Mouse (Mus musculus): ENCODE data around the gene Rhoh. TPM values are rescaled to one million over a fixed set of nuclear protein-coding genes. Genes with fewer than 3 reads are reported as not detected.

The Rhoh gene
- polyA plus RNA-seq, 1 experiment: 0.63 TPM

GRCm38 (mm10) chr5:65881254-65881653, 20.2 kb downstream of the Rhoh start:
- TF ChIP-seq POLR2A (IDR thresholded peaks at IDR 0.05; ENCODE audit: control insufficient read depth, low read depth, low read length) (no peak), CTCF (IDR thresholded peaks at IDR 0.05; ENCODE audit: control insufficient read depth, insufficient read depth, insufficient replicate concordance, low read depth, low read length) (no peak)
- no peaks in the 10 kb centered on the region for H3K27me3 ChIP-seq (ENCODE audit: control insufficient read depth, insufficient read depth, low read length)
- no peak overlapping the region for H3K27ac ChIP-seq (ENCODE audit: control insufficient read depth, insufficient read depth, low read depth, low read length)
- H3K4me1 ChIP-seq (ENCODE audit: control insufficient read depth, insufficient read depth, low read length): no peaks in the 10 kb centered on the region
- no peaks in the 10 kb centered on the region for H3K36me3 ChIP-seq (ENCODE audit: control insufficient read depth, insufficient read depth, low read length)
- H3K4me3 ChIP-seq (ENCODE audit: control insufficient read depth, low read depth, low read length): no peak overlapping the region

GRCm38 (mm10) chr5:65882476-65883205, 21.6 kb downstream of the Rhoh start:
- Histone ChIP-seq H3K4me3 (ENCODE audit: control insufficient read depth, low read depth, low read length) (no peak overlapping the region), H3K36me3 (ENCODE audit: control insufficient read depth, insufficient read depth, low read length) (no peaks in the 10 kb centered on the region), H3K27me3 (ENCODE audit: control insufficient read depth, insufficient read depth, low read length) (no peaks in the 10 kb centered on the region), H3K4me1 (ENCODE audit: control insufficient read depth, insufficient read depth, low read length) (no peaks in the 10 kb centered on the region), H3K27ac (ENCODE audit: control insufficient read depth, insufficient read depth, low read depth, low read length) (no peak overlapping the region)
- TF ChIP-seq CTCF (IDR thresholded peaks at IDR 0.05; ENCODE audit: control insufficient read depth, insufficient read depth, insufficient replicate concordance, low read depth, low read length) (no peak), POLR2A (IDR thresholded peaks at IDR 0.05; ENCODE audit: control insufficient read depth, low read depth, low read length) (no peak)

GRCm38 (mm10) chr5:65883355-65883754, 22.3 kb downstream of the Rhoh start:
- H3K4me3 ChIP-seq (ENCODE audit: control insufficient read depth, low read depth, low read length): no peak overlapping the region
- no peaks in the 10 kb centered on the region for H3K36me3 ChIP-seq (ENCODE audit: control insufficient read depth, insufficient read depth, low read length)
- H3K27ac ChIP-seq (ENCODE audit: control insufficient read depth, insufficient read depth, low read depth, low read length): no peak overlapping the region
- no peaks in the 10 kb centered on the region for H3K27me3 ChIP-seq (ENCODE audit: control insufficient read depth, insufficient read depth, low read length)
- H3K4me1 ChIP-seq (ENCODE audit: control insufficient read depth, insufficient read depth, low read length): no peaks in the 10 kb centered on the region
- no peak for TF ChIP-seq POLR2A (IDR thresholded peaks at IDR 0.05; ENCODE audit: control insufficient read depth, low read depth, low read length)
- no peak for TF ChIP-seq CTCF (IDR thresholded peaks at IDR 0.05; ENCODE audit: control insufficient read depth, insufficient read depth, insufficient replicate concordance, low read depth, low read length)

- Histone ChIP-seq H3K4me1 (ENCODE audit: control insufficient read depth, insufficient read depth, low read length) (no peaks in the 10 kb centered on the region), H3K4me3 (ENCODE audit: control insufficient read depth, low read depth, low read length) (no peak overlapping the region), H3K27ac (ENCODE audit: control insufficient read depth, insufficient read depth, low read depth, low read length) (no peak overlapping the region), H3K36me3 (ENCODE audit: control insufficient read depth, insufficient read depth, low read length) (no peaks in the 10 kb centered on the region), H3K27me3 (ENCODE audit: control insufficient read depth, insufficient read depth, low read length) (no peaks in the 10 kb centered on the region)
- TF ChIP-seq CTCF (IDR thresholded peaks at IDR 0.05; ENCODE audit: control insufficient read depth, insufficient read depth, insufficient replicate concordance, low read depth, low read length) (no peak), POLR2A (IDR thresholded peaks at IDR 0.05; ENCODE audit: control insufficient read depth, low read depth, low read length) (no peak)
Measured at GRCm38 (mm10) chr5:65885699-65886443, 24.9 kb downstream of the Rhoh start.

- TF ChIP-seq POLR2A (IDR thresholded peaks at IDR 0.05; ENCODE audit: control insufficient read depth, low read depth, low read length): no peak
- no peak for TF ChIP-seq CTCF (IDR thresholded peaks at IDR 0.05; ENCODE audit: control insufficient read depth, insufficient read depth, insufficient replicate concordance, low read depth, low read length)
Measured at GRCm38 (mm10) chr5:65888102-65888501, 27.1 kb downstream of the Rhoh start.

GRCm38 (mm10) chr5:65888998-65889397, 28.0 kb downstream of the Rhoh start:
- Histone ChIP-seq H3K4me3 (ENCODE audit: control insufficient read depth, low read depth, low read length) (no peak overlapping the region), H3K27ac (ENCODE audit: control insufficient read depth, insufficient read depth, low read depth, low read length) (no peak overlapping the region), H3K27me3 (ENCODE audit: control insufficient read depth, insufficient read depth, low read length) (no peaks in the 10 kb centered on the region), H3K36me3 (ENCODE audit: control insufficient read depth, insufficient read depth, low read length) (no peaks in the 10 kb centered on the region), H3K4me1 (ENCODE audit: control insufficient read depth, insufficient read depth, low read length) (no peaks in the 10 kb centered on the region)
- TF ChIP-seq CTCF (IDR thresholded peaks at IDR 0.05; ENCODE audit: control insufficient read depth, insufficient read depth, insufficient replicate concordance, low read depth, low read length): no peak
- no peak for TF ChIP-seq POLR2A (IDR thresholded peaks at IDR 0.05; ENCODE audit: control insufficient read depth, low read depth, low read length)

More at GRCm38 (mm10) chr5:65888102-65888501, 27.1 kb downstream of the Rhoh start:
- Histone ChIP-seq H3K36me3 (ENCODE audit: control insufficient read depth, insufficient read depth, low read length) (no peaks in the 10 kb centered on the region), H3K4me1 (ENCODE audit: control insufficient read depth, insufficient read depth, low read length) (no peaks in the 10 kb centered on the region), H3K27me3 (ENCODE audit: control insufficient read depth, insufficient read depth, low read length) (no peaks in the 10 kb centered on the region), H3K27ac (ENCODE audit: control insufficient read depth, insufficient read depth, low read depth, low read length) (no peak overlapping the region), H3K4me3 (ENCODE audit: control insufficient read depth, low read depth, low read length) (no peak overlapping the region)

- Histone ChIP-seq H3K4me1 (ENCODE audit: control insufficient read depth, insufficient read depth, low read length) (no peaks in the 10 kb centered on the region), H3K27ac (ENCODE audit: control insufficient read depth, insufficient read depth, low read depth, low read length) (no peak overlapping the region), H3K27me3 (ENCODE audit: control insufficient read depth, insufficient read depth, low read length) (no peaks in the 10 kb centered on the region), H3K36me3 (ENCODE audit: control insufficient read depth, insufficient read depth, low read length) (no peaks in the 10 kb centered on the region), H3K4me3 (ENCODE audit: control insufficient read depth, low read depth, low read length) (no peak overlapping the region)
- TF ChIP-seq CTCF (IDR thresholded peaks at IDR 0.05; ENCODE audit: control insufficient read depth, insufficient read depth, insufficient replicate concordance, low read depth, low read length) (no peak), POLR2A (IDR thresholded peaks at IDR 0.05; ENCODE audit: control insufficient read depth, low read depth, low read length) (no peak)
Measured at GRCm38 (mm10) chr5:65891251-65891826, 30.3 kb downstream of the Rhoh start.
